Comparison of ENCODE assay signal across 12 mouse cellular contexts in the genomic region with DNA sequence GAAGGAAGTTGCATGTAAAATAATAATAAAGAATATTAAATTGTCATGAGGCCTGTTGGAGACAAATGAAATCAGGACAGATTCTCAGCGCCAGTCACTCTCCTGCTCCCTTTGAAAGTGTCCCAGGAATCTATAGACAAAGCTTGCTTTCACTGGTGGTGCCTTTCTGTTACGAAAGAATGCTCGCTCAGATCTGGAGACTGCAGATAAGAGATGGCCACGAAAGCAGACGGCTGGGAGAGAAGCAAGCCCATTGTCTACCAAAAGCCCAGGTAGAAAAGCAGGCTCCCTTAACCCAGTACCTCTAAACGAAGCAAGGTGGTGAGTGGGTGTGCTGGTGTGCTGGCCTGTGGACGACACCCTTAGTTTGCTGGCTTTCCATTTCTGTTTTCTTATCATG.
"Had no signal": no experiment of that assay in that cellular context is flagged by ENCODE, and none has a peak within 500 bp of the region (broad histone marks: within the 10 kb centered on the region; RNA-seq: fewer than 3 reads in every experiment).

No protein-coding gene starts in this region.

- H3K27me3 ChIP-seq: liver, embryonic 15.5 days; midbrain, embryonic 15.5 days had no signal

- H3K4me1 ChIP-seq: limb, embryonic 10.5 days; liver, embryonic 15.5 days; midbrain, embryonic 15.5 days had no signal

- DNase-seq: kidney, adult 8-10 months; kidney, postnatal 25 days; lung, adult 2 months; lung, postnatal 36 days; thymus, postnatal 4 days had no signal

- ATAC-seq: lung, postnatal 0 days; midbrain, embryonic 15.5 days had no signal

- H3K9ac ChIP-seq: liver, embryonic 15.5 days; midbrain, embryonic 15.5 days had no signal

- H3K4me3 ChIP-seq: limb, embryonic 10.5 days; liver, embryonic 15.5 days; midbrain, embryonic 15.5 days had no signal

- H3K4me2 ChIP-seq: liver, embryonic 11.5 days; liver, embryonic 15.5 days; midbrain, embryonic 11.5 days; midbrain, embryonic 15.5 days had no signal

- H3K9me3 ChIP-seq: limb, embryonic 10.5 days; liver, embryonic 15.5 days; midbrain, embryonic 15.5 days had no signal

- H3K27ac ChIP-seq: limb, embryonic 10.5 days; liver, embryonic 15.5 days; midbrain, embryonic 15.5 days; stomach, postnatal 0 days had no signal

- H3K36me3 ChIP-seq: limb, embryonic 10.5 days; liver, embryonic 15.5 days; midbrain, embryonic 15.5 days had no signal
